In the genomic region with DNA sequence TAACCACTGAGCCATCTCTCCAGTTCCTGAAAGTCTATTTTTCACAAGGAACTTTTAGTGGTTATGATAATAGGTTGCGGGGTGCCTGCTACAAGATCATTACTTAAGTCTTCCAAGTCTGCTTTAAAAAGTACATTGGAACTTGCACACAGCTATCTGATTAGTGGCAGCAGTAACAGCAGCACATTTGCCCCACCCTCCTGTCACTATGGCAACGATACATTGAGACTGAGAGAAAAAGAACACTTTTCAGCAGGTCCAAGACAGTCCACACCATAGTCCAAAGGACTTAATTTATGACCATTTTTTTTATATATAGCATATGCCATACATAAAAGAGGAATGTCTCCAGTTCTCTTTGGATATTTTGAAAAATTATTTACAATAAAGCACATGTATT, we compare ENCODE assay signal across 13 mouse cellular contexts. TPM values are rescaled to one million over a fixed set of nuclear protein-coding genes. Genes with fewer than 3 reads are reported as not detected.
DNase-seq lines count a peak whose midpoint lies in the region; ATAC-seq lines count a peak whose summit lies in the region.
"Had no signal": no experiment of that assay in that cellular context is flagged by ENCODE, and none has a peak within 500 bp of the region (broad histone marks: within the 10 kb centered on the region; RNA-seq: fewer than 3 reads in every experiment).

No protein-coding gene starts in this region.

- 0 out of 2 replicates have a peak, but pooled peaks cover 13% of the 10 kb centered on the region for H3K27me3 ChIP-seq in heart, embryonic 10.5 days (ENCODE audit: insufficient read depth, poor library complexity, severe bottlenecking)
- no peaks in the 10 kb centered on the region for H3K27me3 ChIP-seq in intestine, embryonic 15.5 days (replicated peaks)
- H3K27me3 ChIP-seq: embryonic facial prominence, embryonic 13.5 days; forebrain, embryonic 13.5 days had no signal

- no peak overlapping the region for H3K4me3 ChIP-seq in heart, embryonic 10.5 days
- H3K4me3 ChIP-seq in intestine, embryonic 15.5 days (replicated peaks): no peak overlapping the region
- H3K4me3 ChIP-seq: embryonic facial prominence, embryonic 13.5 days; forebrain, embryonic 13.5 days; heart, adult 2 months had no signal

- no peaks in the 10 kb centered on the region for H3K36me3 ChIP-seq in heart, embryonic 10.5 days
- H3K36me3 ChIP-seq in intestine, embryonic 15.5 days: no peaks in the 10 kb centered on the region
- H3K36me3 ChIP-seq: embryonic facial prominence, embryonic 13.5 days had no signal

- no peak overlapping the region for H3K9ac ChIP-seq in intestine, embryonic 15.5 days
- H3K9ac ChIP-seq: embryonic facial prominence, embryonic 13.5 days; forebrain, embryonic 13.5 days had no signal

- WGBS in heart, embryonic 10.5 days: 80% methylated on average over 2 of the region's 2 CpGs
- WGBS in intestine, embryonic 15.5 days: 71% methylated on average over 2 of the region's 2 CpGs

- peak; percentile 31 for DNase-seq in heart, embryonic 10.5 days (ENCODE audit: low spot score)
- DNase-seq in heart, adult 8-10 months (ENCODE audit: low spot score): no peak
- DNase-seq in c-Kit-negative CD71-positive TER-119-positive erythroid progenitor cells, embryonic 14.5 days (ENCODE audit: low read depth, low spot score): peak; percentile 36
- no peak for DNase-seq in frontal cortex, postnatal 14 days (ENCODE audit: low spot score in 2 of 2)
- no peak for DNase-seq in natural killer cell, adult 2 months (ENCODE audit: low spot score in 2 of 2)
- DNase-seq in kidney, postnatal 36 days: no peak
- DNase-seq: cerebellum, adult 8-10 months; heart, adult 2 months; kidney, postnatal 25 days had no signal

- ATAC-seq in intestine, embryonic 15.5 days: peak; percentile 85
- peak; percentile 67 for ATAC-seq in megakaryocyte-erythroid progenitor cell, adult 5-6 weeks (replicated peaks; ENCODE audit: low FRiP score, low TSS enrichment, poor library complexity, severe bottlenecking)

- no peak overlapping the region for H3K4me2 ChIP-seq in intestine, embryonic 15.5 days (replicated peaks)
- H3K4me2 ChIP-seq: embryonic facial prominence, embryonic 13.5 days; forebrain, embryonic 13.5 days had no signal

- H3K27ac ChIP-seq in heart, embryonic 10.5 days: no peak overlapping the region
- no peak overlapping the region for H3K27ac ChIP-seq in intestine, embryonic 15.5 days
- H3K27ac ChIP-seq: embryonic facial prominence, embryonic 13.5 days; forebrain, embryonic 13.5 days had no signal

- no peaks in the 10 kb centered on the region for H3K9me3 ChIP-seq in heart, embryonic 10.5 days
- no peaks in the 10 kb centered on the region for H3K9me3 ChIP-seq in intestine, embryonic 15.5 days
- H3K9me3 ChIP-seq: embryonic facial prominence, embryonic 13.5 days; forebrain, embryonic 13.5 days had no signal

- peaks cover 24% of the 10 kb centered on the region for H3K4me1 ChIP-seq in heart, embryonic 10.5 days
- H3K4me1 ChIP-seq in intestine, embryonic 15.5 days (replicated peaks): peaks cover 8% of the 10 kb centered on the region; the same call in 1 of the 2 replicates
- H3K4me1 ChIP-seq: embryonic facial prominence, embryonic 13.5 days; forebrain, embryonic 13.5 days had no signal

RNA-seq across cellular contexts. Expression of a gene that starts 12.7 kb away (rescaled TPM):
- 2.7 and 3.3 TPM in 2 replicates for polyA plus RNA-seq in heart, embryonic 10.5 days (2016; fragmentation: Nextera tagmentation; extraction: Ambion mirVana)
- total RNA-seq in heart, adult 8-10 months (2022): 10 to 100 TPM; 24.3 to 29.4 (median 27.4) TPM
- 12.6 and 13.7 TPM in 2 replicates for polyA plus RNA-seq in intestine, embryonic 15.5 days (2015; fragmentation: Nextera tagmentation; extraction: Ambion mirVana)
- total RNA-seq in megakaryocyte-erythroid progenitor cell, adult 5-6 weeks (2014; fragmentation: Nextera tagmentation): not detected in 2 replicates
- total RNA-seq in megakaryocyte-erythroid progenitor cell, adult 5-6 weeks (2017): 0.19 TPM in 1 of 2 replicates, not detected in the other

Comparison
In these comparisons a context has a peak if more than half of its experiments do, and no peak if none do; other contexts are left out.
1. DNase-seq: peak in heart, embryonic 10.5 days (single experiment) and c-Kit-negative CD71-positive TER-119-positive erythroid progenitor cells, embryonic 14.5 days (single experiment); none in heart, adult 8-10 months (single experiment), frontal cortex, postnatal 14 days (0 of 2), natural killer cell, adult 2 months (0 of 2) and kidney, postnatal 36 days (0 of 2).
2. RNA of a gene that starts 12.7 kb away (total RNA-seq): 24.3 to 29.4 TPM in heart, adult 8-10 months; 0.19 TPM in megakaryocyte-erythroid progenitor cell, adult 5-6 weeks; every median in the first group is over 10 times any median in the second.